9 mouse cellular contexts compared by ENCODE assay signal in genomic region chr11:8537013-8537614, GRCm38 (mm10).
DNase-seq lines count a peak whose midpoint lies in the region; TF ChIP-seq lines count a peak whose summit lies in the region.
"Had no signal": no experiment of that assay in that cellular context is flagged by ENCODE, and none has a peak within 500 bp of the region (broad histone marks: within the 10 kb centered on the region; RNA-seq: fewer than 3 reads in every experiment).

No protein-coding gene starts in this region.

- DNase-seq in kidney, adult 2 months, result no peak
- DNase-seq in kidney, adult 8-10 months, result no peak
- peak; percentile 31 for DNase-seq in heart, adult 8-10 months (ENCODE audit: low spot score)
- peak; percentile 51 for DNase-seq in heart, postnatal 4 days
- peak; percentile 51 for DNase-seq in lung, postnatal 14 days
- DNase-seq in left cerebral cortex, adult 18-20 months (ENCODE audit: low spot score in 2 of 2), result no peak
- no peak for DNase-seq in cerebellum, postnatal 14 days
- no peak for DNase-seq in cerebellum, postnatal 36 days
- DNase-seq: adrenal gland, adult 2 months had no signal

- H3K4me1 ChIP-seq in kidney, adult 2 months (ENCODE audit: control insufficient read depth, insufficient read depth, low read length), result peaks cover 6% of the 10 kb centered on the region; the same call in 1 of the 2 replicates

- H3K27me3 ChIP-seq in kidney, adult 2 months (replicated peaks; ENCODE audit: control insufficient read depth, insufficient read depth, low read length), result no peaks in the 10 kb centered on the region

- TF ChIP-seq CTCF in kidney, adult 2 months (conservative IDR thresholded peaks at IDR 0.05; ENCODE audit: insufficient read depth, insufficient read length, low read depth, low read length), result no peak

- TF ChIP-seq POLR2A in kidney, adult 2 months (IDR thresholded peaks at IDR 0.05; ENCODE audit: low read depth, low read length), result no peak

- no peaks in the 10 kb centered on the region for H3K36me3 ChIP-seq in kidney, adult 2 months (ENCODE audit: control insufficient read depth, insufficient read depth, low read length)

- WGBS in kidney, adult 2 months, result 68% methylated on average over 5 of the region's 5 CpGs

- no peak overlapping the region for H3K4me3 ChIP-seq in kidney, adult 2 months (ENCODE audit: insufficient read depth, low read depth, low read length)

- peak overlapping the region; percentile 7; the same call in 1 of the 2 replicates for H3K27ac ChIP-seq in kidney, adult 2 months (ENCODE audit: insufficient read depth, low read depth, low read length)

Comparison
In these comparisons a context has a peak if more than half of its experiments do, and no peak if none do; other contexts are left out.
1. DNase-seq: peak in heart, adult 8-10 months (single experiment), heart, postnatal 4 days (single experiment) and lung, postnatal 14 days (single experiment); none in kidney, adult 2 months (single experiment), kidney, adult 8-10 months (0 of 2), left cerebral cortex, adult 18-20 months (0 of 2), cerebellum, postnatal 14 days (0 of 2) and cerebellum, postnatal 36 days (0 of 2).